Mouse (Mus musculus) heart, adult 8-10 months (tissue): ENCODE measurements around the gene Fam83c. TPM values are rescaled to one million over a fixed set of nuclear protein-coding genes. Genes with fewer than 3 reads are reported as not detected.
A peak's percentile ranks its signal among the peaks of the same experiment; 100 is the strongest.

Source experiments
- DNase-seq: peaks from one replicate; pipeline ENCODE4 v3.0.0; 2022; ENCODE audit warnings: low spot score
- total RNA-seq, 4 experiments: library from RNA; stranded (reverse); gene quantifications; 2 replicates each; pipeline ENCODE4 v1.2.4; 2022

Gene Fam83c
- total RNA-seq, 4 experiments from 2014 or later, result not detected

- DNase-seq, result peak; percentile 89
Measured at GRCm38 (mm10) chr2:155826630-155827424, 7.8 kb downstream of the Fam83c start, which contains the start of gene Eif6. Gene Eif6, minus strand, starts transcription at chr2:155826925.

- no peak for DNase-seq
Measured at GRCm38 (mm10) chr2:155825904-155826629, 8.6 kb downstream of the Fam83c start.

DNA sequence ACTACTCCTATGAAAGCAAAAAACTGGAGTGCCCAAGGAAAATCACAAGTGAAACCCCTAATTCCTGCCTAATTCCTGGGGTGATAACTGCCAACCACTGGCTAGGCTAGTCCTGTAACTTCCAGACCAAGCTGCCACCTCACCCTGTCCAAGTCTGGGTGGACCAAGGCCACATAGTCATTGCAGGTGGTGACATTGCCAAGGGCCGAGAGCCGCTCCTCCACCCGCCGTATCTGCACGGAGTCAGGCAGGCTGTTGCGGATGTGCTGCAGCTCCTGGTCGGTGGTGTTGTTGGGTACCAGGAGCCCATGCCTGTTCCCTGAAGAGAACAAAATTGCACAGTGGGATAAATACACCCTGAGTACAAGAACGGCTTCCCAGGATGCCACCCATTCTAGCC, 10.9 kb downstream of the Fam83c start:
- DNase-seq, result no peak

GRCm38 (mm10) chr2:155820779-155821178, 13.9 kb downstream of the Fam83c start:
- DNase-seq, result no peak

DNA sequence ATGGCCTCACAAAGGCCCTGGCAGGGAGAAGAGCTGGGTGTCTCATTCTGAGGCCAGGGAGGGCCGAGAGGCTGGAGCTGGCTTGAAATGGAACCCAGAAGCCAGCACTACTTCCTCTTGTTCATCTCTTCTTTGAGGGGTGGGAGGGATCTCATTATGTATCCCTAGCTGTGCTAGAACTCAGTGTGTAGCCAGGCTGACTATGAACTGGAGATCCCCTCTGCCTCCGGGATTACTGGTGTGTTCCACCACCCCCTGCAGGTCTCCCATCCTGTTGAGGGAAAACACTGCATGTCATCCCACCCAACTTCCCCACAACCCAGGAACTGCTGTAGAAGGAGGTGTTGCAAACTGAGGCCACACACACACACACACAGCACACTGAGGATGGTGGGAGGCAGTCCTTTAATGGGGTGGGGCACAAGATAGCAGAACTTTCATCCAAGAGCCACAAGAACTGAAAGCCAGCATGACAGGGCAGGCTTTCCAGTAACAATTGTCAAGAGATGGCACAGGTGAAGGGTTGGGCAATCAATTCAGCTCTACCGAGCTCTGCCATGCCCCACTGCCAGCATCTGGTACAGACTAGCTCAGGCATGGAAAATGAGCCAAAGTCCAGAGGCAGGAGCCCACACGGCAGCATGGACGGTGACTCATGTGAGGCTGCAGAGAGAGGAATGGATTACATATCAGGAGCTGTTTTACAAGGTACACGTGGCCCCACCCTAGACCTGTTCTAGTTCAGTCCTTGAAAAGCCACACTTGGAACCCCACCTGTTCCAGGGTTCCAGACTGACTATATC, 15.0 kb downstream of the Fam83c start:
- DNase-seq, result no peak

DNA sequence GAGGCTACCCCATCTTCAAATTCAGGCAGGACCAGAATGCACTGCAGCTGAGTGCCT, 15.4 kb downstream of the Fam83c start, which contains the start of gene BC029722:
Gene BC029722, minus strand, starts transcription at position 35 of the 57 bp plus-strand sequence.
- no peak for DNase-seq

- DNase-seq, result peak; percentile 96
Measured at GRCm38 (mm10) chr2:155818596-155819391, 15.9 kb downstream of the Fam83c start.

GRCm38 (mm10) chr2:155817301-155818245, 17.1 kb downstream of the Fam83c start:
- DNase-seq, result peak; percentile 41

GRCm38 (mm10) chr2:155816179-155816578, 18.5 kb downstream of the Fam83c start:
- no peak for DNase-seq

DNA sequence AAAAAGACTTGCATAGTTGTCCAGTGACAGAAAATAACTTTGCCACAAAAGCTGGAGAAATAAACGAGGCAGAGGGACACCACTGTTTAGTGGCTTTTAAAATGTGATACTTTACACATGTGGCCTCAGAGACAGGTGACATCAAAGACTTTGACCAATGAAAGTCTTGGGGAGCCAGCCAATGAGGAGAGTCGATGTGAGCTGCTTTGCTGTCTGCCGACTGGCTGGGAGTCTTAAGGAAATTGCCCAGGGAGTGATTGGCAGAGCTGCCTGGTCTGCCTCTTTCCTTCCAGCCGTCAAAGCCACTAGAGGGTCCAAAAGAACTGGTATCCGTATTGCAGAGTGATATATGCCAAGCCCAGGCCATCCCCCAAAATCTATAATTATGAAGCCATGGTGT, 19.8 kb downstream of the Fam83c start:
- no peak for DNase-seq

DNA sequence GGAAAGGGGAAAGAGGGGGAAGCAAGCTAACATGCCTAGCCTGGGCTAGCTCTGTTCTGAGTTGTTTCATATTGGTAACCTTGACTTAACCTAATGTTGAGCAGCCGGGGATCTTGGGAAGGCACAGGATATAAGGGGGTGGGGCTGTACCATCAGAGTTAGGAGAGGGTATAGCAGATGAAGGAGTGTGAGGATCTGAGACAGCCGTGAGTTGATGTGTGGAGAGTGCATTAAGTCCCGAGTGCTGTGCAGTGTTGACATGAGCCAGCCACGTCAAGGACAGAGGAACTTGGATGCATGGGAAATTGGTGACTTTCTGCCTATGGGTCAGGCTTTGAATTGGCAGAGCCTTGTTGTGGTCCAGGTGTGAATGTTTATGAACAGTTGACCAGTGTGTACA, 22.0 kb downstream of the Fam83c start:
- DNase-seq, result no peak

DNA sequence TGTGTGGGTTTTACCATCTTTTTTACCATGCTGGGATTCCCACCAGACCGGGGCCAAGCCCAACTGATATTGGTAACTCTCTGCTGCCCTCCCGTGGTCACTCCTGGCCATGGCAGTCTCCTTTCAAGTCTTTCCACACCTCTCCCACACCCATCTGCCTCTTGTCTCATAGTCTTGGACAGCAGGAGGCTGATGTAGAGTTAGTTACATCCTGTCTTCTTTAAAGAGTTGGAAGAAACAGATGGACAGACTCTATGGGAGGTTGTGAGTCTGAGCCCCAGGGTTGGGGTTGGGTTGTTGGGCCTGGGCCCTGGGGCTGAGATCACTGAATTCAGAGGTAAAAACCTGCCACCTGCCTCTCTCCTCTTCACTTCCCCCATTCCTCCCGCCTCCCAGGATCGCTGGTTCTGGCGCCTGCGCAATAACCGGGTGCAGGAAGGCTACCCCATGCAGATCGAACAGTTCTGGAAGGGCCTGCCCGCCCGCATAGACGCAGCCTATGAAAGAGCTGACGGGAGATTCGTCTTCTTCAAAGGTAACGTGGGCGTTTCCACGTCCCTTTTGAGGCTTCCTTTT, 22.7 kb downstream of the Fam83c start:
- DNase-seq, result peak; percentile 69

- no peak for DNase-seq
Measured at GRCm38 (mm10) chr2:155809620-155810019, 25.0 kb downstream of the Fam83c start.

DNA sequence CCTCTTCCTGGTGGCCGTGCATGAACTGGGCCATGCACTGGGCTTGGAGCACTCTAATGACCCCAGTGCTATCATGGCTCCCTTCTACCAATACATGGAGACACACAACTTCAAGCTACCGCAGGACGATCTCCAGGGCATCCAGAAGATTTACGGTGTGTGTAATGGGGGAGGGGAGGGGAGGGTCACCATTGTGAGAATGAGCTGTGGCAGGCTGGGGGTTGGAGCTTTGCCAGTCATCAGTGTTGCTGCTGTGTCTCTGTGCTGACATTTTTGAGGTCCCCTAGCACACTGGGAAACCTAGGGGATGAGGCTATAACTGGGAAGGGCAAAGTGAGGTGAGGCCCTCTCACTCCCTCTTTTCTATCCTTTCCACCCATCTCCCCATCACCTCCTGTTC, 27.2 kb downstream of the Fam83c start:
- no peak for DNase-seq

DNA sequence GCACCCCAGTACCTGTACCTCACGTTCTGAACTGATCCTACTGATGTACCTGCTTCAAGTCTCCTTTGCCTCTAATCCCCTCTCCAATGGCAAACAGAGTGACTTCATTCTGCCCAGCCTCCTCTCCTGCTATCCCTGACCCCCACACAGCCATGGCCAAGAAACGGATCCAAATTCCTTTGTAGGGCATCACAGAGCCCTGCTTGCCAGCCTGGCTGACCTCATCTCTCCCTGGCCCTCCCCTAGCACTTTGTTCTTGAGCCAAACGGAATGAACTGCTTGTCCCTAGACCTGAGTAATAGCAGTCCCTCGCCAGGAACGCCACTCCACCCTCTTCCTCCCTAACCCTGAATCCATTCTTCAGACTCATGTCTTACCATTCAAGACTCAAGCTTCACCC, 28.1 kb downstream of the Fam83c start:
- DNase-seq, result peak; percentile 63

- no peak for DNase-seq
Measured at GRCm38 (mm10) chr2:155805925-155806255, 28.8 kb downstream of the Fam83c start.

- no peak for DNase-seq
Measured at GRCm38 (mm10) chr2:155805231-155805924, 29.3 kb downstream of the Fam83c start.

GRCm38 (mm10) chr2:155804053-155804452, 30.6 kb downstream of the Fam83c start:
- no peak for DNase-seq

- DNase-seq, result no peak
Measured at GRCm38 (mm10) chr2:155802761-155803160, 31.9 kb downstream of the Fam83c start.

GRCm38 (mm10) chr2:155798613-155799012, 36.0 kb downstream of the Fam83c start:
- DNase-seq, result no peak
